Comparison of ENCODE assay signal across 15 mouse cellular contexts in genomic region chr16:95487606-95488351, GRCm38 (mm10).
"Had no signal": no experiment of that assay in that cellular context is flagged by ENCODE, and none has a peak within 500 bp of the region (broad histone marks: within the 10 kb centered on the region; RNA-seq: fewer than 3 reads in every experiment).

No protein-coding gene starts in this region.

- H3K27me3 ChIP-seq: limb, embryonic 13.5 days; liver, embryonic 15.5 days; midbrain, embryonic 12.5 days; neural tube, embryonic 13.5 days; stomach, embryonic 15.5 days had no signal

- H3K9ac ChIP-seq: limb, embryonic 13.5 days; liver, embryonic 15.5 days; midbrain, embryonic 12.5 days; neural tube, embryonic 13.5 days; stomach, embryonic 15.5 days had no signal

- H3K4me1 ChIP-seq: liver, embryonic 15.5 days; midbrain, embryonic 12.5 days; neural tube, embryonic 13.5 days; stomach, embryonic 15.5 days had no signal

- H3K36me3 ChIP-seq: limb, embryonic 13.5 days; liver, embryonic 15.5 days; midbrain, embryonic 12.5 days; neural tube, embryonic 13.5 days; stomach, embryonic 15.5 days had no signal

- H3K27ac ChIP-seq: layer of hippocampus, adult 2 months; limb, embryonic 13.5 days; liver, embryonic 15.5 days; midbrain, embryonic 12.5 days; neural tube, embryonic 13.5 days; stomach, embryonic 15.5 days had no signal

- ATAC-seq: midbrain, embryonic 16.5 days had no signal

- H3K4me2 ChIP-seq: limb, embryonic 13.5 days; liver, embryonic 15.5 days; midbrain, embryonic 12.5 days; neural tube, embryonic 13.5 days; stomach, embryonic 15.5 days had no signal

- H3K4me3 ChIP-seq: layer of hippocampus, adult 2 months; limb, embryonic 13.5 days; liver, embryonic 15.5 days; midbrain, embryonic 12.5 days; neural tube, embryonic 13.5 days; stomach, embryonic 15.5 days had no signal

- DNase-seq: kidney, adult 11 months; kidney, adult 9 months; kidney, postnatal 10 days; kidney, postnatal 4 days; left cerebral cortex, postnatal 4 days; right cerebral cortex, postnatal 14 days; thymus, adult 2 months; thymus, postnatal 4 days had no signal

- H3K9me3 ChIP-seq: limb, embryonic 13.5 days; liver, embryonic 15.5 days; midbrain, embryonic 12.5 days; neural tube, embryonic 13.5 days; stomach, embryonic 15.5 days had no signal
